Comparison of ENCODE assay signal across 9 mouse cellular contexts in genomic region chr4:109504885-109505284, GRCm38 (mm10). TPM values are rescaled to one million over a fixed set of nuclear protein-coding genes. Genes with fewer than 3 reads are reported as not detected.
A peak's percentile ranks its signal among the peaks of the same experiment; 100 is the strongest.
DNase-seq lines count a peak whose midpoint lies in the region; ATAC-seq and TF ChIP-seq lines count a peak whose summit lies in the region.
"Had no signal": no experiment of that assay in that cellular context is flagged by ENCODE, and none has a peak within 500 bp of the region (broad histone marks: within the 10 kb centered on the region; RNA-seq: fewer than 3 reads in every experiment).

No protein-coding gene starts in this region.

- no peak for TF ChIP-seq POLR2A in bone marrow, adult 2 months (IDR thresholded peaks at IDR 0.05; ENCODE audit: borderline replicate concordance, control insufficient read depth, low read depth, low read length)
- TF ChIP-seq POLR2A in kidney, adult 2 months (IDR thresholded peaks at IDR 0.05; ENCODE audit: low read depth, low read length) = no peak

- no peaks in the 10 kb centered on the region for H3K36me3 ChIP-seq in kidney, adult 2 months (ENCODE audit: control insufficient read depth, insufficient read depth, low read length)

- WGBS in bone marrow, adult 2 months = 2% methylated on average over 5 of the region's 5 CpGs
- 3% methylated on average over 5 of the region's 5 CpGs for WGBS in kidney, adult 2 months

- intact Hi-C loops in left cerebral cortex, postnatal 4 days (cut with DNase I) = no loop called here

- no peaks in the 10 kb centered on the region; the same call in 1 of the 2 replicates for H3K4me1 ChIP-seq in bone marrow, adult 2 months (ENCODE audit: control insufficient read depth, insufficient read depth, low read length)
- H3K4me1 ChIP-seq in kidney, adult 2 months (ENCODE audit: control insufficient read depth, insufficient read depth, low read length) = no peaks in the 10 kb centered on the region

- TF ChIP-seq CTCF in bone marrow, adult 2 months (IDR thresholded peaks at IDR 0.05; ENCODE audit: control insufficient read depth, insufficient read depth, low read length) = peak; percentile 10; the same call in 1 of the 2 replicates
- peak; percentile 46 for TF ChIP-seq CTCF in kidney, adult 2 months (conservative IDR thresholded peaks at IDR 0.05; ENCODE audit: insufficient read depth, insufficient read length, low read depth, low read length)

- no peaks in the 10 kb centered on the region for H3K27me3 ChIP-seq in kidney, adult 2 months (replicated peaks; ENCODE audit: control insufficient read depth, insufficient read depth, low read length)

- H3K4me3 ChIP-seq in bone marrow, adult 2 months (replicated peaks; ENCODE audit: control insufficient read depth, low read depth, low read length) = no peak overlapping the region
- H3K4me3 ChIP-seq in kidney, adult 2 months (ENCODE audit: insufficient read depth, low read depth, low read length) = no peak overlapping the region

- peak; percentile 14 for DNase-seq in testis, postnatal 14 days (ENCODE audit: low spot score)
- DNase-seq in testis, postnatal 10 days (ENCODE audit: low spot score) = no peak
- peak; percentile 23 for DNase-seq in fat pad, adult 2 months (ENCODE audit: extremely low read depth, low read depth, low spot score)
- DNase-seq in kidney, adult 2 months = peak; percentile 85
- DNase-seq in left cerebral cortex, postnatal 4 days = peak; percentile 44
- peak; percentile 62 for DNase-seq in thymus, postnatal 14 days

- peak; percentile 88 for ATAC-seq in monocyte, adult 5-6 weeks (replicated peaks; ENCODE audit: insufficient number of reproducible peaks, low FRiP score, low TSS enrichment, poor library complexity, severe bottlenecking)

- no peak overlapping the region for H3K27ac ChIP-seq in bone marrow, adult 2 months (ENCODE audit: control insufficient read depth, insufficient read depth, low read depth, low read length, poor library complexity)
- no peak overlapping the region for H3K27ac ChIP-seq in kidney, adult 2 months (ENCODE audit: insufficient read depth, low read depth, low read length)

RNA-seq across cellular contexts. Expression of gene Rnf11, which starts 20.4 kb away (rescaled TPM):
- polyA plus RNA-seq in bone marrow, adult 2 months (2011; ENCODE audit: insufficient read depth, insufficient read length, low replicate concordance, missing spikeins) = 32.8 and 39.8 TPM in 2 replicates
- 52.9 and 57.5 TPM in 2 replicates for polyA plus RNA-seq in kidney, adult 2 months (2012; rRNA removed)
- total RNA-seq in left cerebral cortex, postnatal 4 days (2021) = 100 to 1,000 TPM; 136 to 141 TPM
- 46.2 to 50.2 TPM (median 49.4 TPM) in 3 replicates for total RNA-seq in monocyte, adult 5-6 weeks (2017)

RNA-seq across cellular contexts. Expression of gene 4930522H14Rik, which starts 26.2 kb away (rescaled TPM):
- not detected in 2 replicates for polyA plus RNA-seq in bone marrow, adult 2 months (2011; ENCODE audit: insufficient read depth, insufficient read length, low replicate concordance, missing spikeins)
- not detected in 2 replicates for polyA plus RNA-seq in kidney, adult 2 months (2012; rRNA removed)
- total RNA-seq in left cerebral cortex, postnatal 4 days (2021) = not detected
- total RNA-seq in monocyte, adult 5-6 weeks (2017) = not detected in 3 replicates
- polyA plus RNA-seq: heart, embryonic 14.5 days had no signal
